Mouse (Mus musculus) embryonic facial prominence, embryonic 10.5 days (tissue): ENCODE measurements at regions not wholly inside any gene's neighbourhood (a gene's known extent, or its start where the extent isn't known, plus 50 kb on each side); places are given as distances from the start of the nearest gene placed in this dataset.
A peak's percentile ranks its signal among the peaks of the same experiment; 100 is the strongest.

Source experiments
- DNase-seq: peaks from one replicate; pipeline ENCODE4 v3.0.0-alpha.2; 2017; ENCODE audit warnings: low spot score
- H3K27ac ChIP-seq: fragments of 300-500 bp; sonication (generic); replicated peaks from 2 replicates; pipeline ENCODE4 v1.5.1; 2016; ENCODE audit warnings: mild to moderate bottlenecking
- H3K27me3 ChIP-seq: fragments of 300-500 bp; sonication (generic); replicated peaks from 2 replicates; pipeline ENCODE4 v1.6.1; 2016; ENCODE audit warnings: low read depth, mild to moderate bottlenecking; ENCODE audit not compliant: poor library complexity, severe bottlenecking
- H3K36me3 ChIP-seq: fragments of 300-500 bp; sonication (generic); replicated peaks from 2 replicates; pipeline ENCODE4 v1.6.1; 2016; ENCODE audit warnings: mild to moderate bottlenecking, moderate library complexity
- H3K4me1 ChIP-seq: fragments of 300-500 bp; sonication (generic); 2 replicates; pipeline ENCODE4 v1.6.1; 2016
- H3K4me3 ChIP-seq: fragments of 300-500 bp; sonication (generic); 2 replicates; pipeline ENCODE4 v1.5.1; 2016; ENCODE audit warnings: mild to moderate bottlenecking, moderate library complexity
- H3K9me3 ChIP-seq: fragments of 300-500 bp; sonication (generic); 2 replicates; pipeline ENCODE4 v1.6.1; 2016; ENCODE audit warnings: mild to moderate bottlenecking
- WGBS: fragments of 180-500 bp; shearing (Covaris S2); methylation state at CpG from one replicate; pipeline ENCODE4 v1.1.7; 2016; 5-methylcytosine and 5-hydroxymethylcytosine counted together

DNA sequence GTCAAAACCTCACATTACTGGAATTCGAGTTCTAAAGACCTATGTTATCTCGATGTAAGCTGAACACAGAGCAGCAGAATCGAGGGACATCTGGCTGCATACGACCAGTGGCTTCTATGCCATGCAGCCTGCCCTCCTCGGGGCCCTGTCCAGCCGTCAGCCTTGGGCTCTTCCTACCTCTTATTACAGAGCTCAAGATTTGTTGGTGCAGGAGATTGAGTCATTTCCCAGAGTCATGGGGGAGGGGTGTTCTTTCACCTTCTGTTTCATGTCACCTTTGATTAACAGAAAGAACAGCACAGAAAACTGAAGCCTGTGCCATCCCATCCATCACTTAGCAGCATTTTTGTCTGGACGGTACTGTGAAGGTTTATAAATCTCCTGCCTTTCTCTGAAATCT lies 52.1 kb downstream of the Sst start:
- H3K9me3 ChIP-seq: no peaks in the 10 kb centered on the region
- no peaks in the 10 kb centered on the region for H3K36me3 ChIP-seq
- H3K4me1 ChIP-seq: peaks cover 10% of the 10 kb centered on the region; the same call in 1 of the 2 replicates
- H3K27me3 ChIP-seq: no peaks in the 10 kb centered on the region; the same call in 1 of the 2 replicates
- peak; percentile 9 for DNase-seq
- H3K4me3 ChIP-seq: no peak overlapping the region
- 63% methylated on average over 7 of the region's 7 CpGs for WGBS
- no peak overlapping the region for H3K27ac ChIP-seq

DNA sequence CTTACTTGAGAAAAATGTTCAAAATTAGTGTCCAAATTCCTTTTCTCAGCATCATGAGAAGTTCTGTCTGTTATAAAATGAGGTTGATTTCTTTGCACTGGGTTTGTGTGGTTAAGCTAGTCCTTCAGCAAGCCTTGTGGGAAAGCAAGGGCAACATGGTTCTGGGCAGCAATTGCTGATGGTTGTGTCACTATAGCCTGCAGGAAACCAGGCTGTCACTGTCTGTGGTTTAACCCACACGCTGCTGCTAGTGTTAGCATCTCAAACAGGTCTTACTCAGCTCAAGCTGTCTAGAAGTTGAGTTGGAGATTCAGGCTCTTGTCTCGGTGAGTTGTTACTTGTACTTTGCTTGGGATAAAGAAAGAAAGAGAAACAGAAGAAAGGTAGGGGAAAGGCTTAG lies 52.6 kb downstream of the Sst start:
- no peak for DNase-seq
- no peaks in the 10 kb centered on the region; the same call in 1 of the 2 replicates for H3K27me3 ChIP-seq
- H3K27ac ChIP-seq: no peak overlapping the region
- no peaks in the 10 kb centered on the region for H3K9me3 ChIP-seq
- 83% methylated on average over 2 of the region's 2 CpGs for WGBS
- no peaks in the 10 kb centered on the region for H3K36me3 ChIP-seq
- H3K4me1 ChIP-seq: peaks cover 15% of the 10 kb centered on the region
- no peak overlapping the region for H3K4me3 ChIP-seq

DNA sequence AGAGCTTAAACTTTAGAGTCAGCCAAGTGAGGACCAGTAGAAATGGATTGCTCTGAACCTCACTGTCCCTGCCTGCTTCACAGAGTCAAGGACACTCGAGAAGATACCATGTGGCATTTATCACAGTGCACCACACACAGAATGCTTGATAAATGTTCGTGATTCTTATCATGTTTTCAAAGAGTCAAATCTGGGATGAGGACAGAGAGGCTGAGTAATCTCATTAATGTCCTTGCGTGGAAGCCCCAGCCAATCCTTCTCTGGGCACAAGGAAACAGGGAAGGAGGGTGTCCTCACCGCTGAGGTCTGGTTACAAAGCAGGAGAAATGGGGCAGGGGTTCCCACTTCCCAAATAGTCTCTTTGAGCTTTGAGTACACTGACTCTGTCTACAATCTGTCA lies 55.8 kb downstream of the Sst start:
- Histone ChIP-seq H3K27me3 (no peaks in the 10 kb centered on the region), H3K4me1 (peaks cover 23% of the 10 kb centered on the region), H3K36me3 (no peaks in the 10 kb centered on the region), H3K4me3 (no peak overlapping the region), H3K27ac (no peak overlapping the region), H3K9me3 (no peaks in the 10 kb centered on the region)
- no peak for DNase-seq
- 74% methylated on average over 4 of the region's 4 CpGs for WGBS

DNA sequence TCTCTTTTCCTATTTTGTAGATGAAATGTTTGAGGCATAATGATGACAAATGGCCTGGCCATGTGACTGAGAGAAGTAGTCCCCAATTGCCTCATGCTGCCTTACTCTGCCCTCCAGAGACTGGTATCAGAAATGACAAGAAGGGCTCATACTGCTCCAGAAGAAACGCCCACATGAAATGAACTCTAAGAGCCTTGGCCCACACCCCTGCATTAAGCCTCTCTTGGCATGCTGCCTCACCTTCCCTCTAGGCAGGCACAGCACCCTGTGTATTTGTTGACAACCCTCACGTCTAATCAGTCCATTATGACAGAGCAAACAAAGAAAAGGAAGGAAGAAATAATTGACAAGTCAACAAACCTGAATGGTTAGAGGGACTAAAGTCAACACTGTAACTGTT lies 57.2 kb downstream of the Sst start:
- Histone ChIP-seq H3K4me3 (no peak overlapping the region), H3K27me3 (no peaks in the 10 kb centered on the region), H3K4me1 (peaks cover 22% of the 10 kb centered on the region), H3K27ac (no peak overlapping the region), H3K9me3 (peaks cover 7% of the 10 kb centered on the region; the same call in 1 of the 2 replicates), H3K36me3 (no peaks in the 10 kb centered on the region)
- WGBS: 58% methylated on average over 2 of the region's 2 CpGs
- DNase-seq: no peak

DNA sequence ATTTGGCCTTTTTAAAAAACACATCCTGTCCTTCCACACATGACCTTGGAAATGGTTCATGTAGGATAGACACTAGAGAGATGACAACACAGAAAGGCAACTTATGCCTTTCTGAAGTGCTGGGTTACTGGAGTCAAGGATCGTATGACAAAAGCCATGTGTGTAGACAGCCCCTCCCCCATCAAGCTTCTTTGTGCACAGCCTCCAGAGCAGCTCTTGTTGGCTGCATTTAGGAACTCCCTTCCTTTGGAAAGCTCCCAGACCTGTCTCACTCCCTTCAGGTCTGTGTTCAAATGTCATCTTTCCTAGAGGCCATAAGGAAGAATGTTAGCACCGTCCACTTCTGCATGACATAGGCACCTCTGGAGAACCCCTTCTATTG lies 57.7 kb downstream of the Sst start:
- WGBS: 68% methylated on average over 2 of the region's 2 CpGs
- Histone ChIP-seq H3K4me1 (peaks cover 16% of the 10 kb centered on the region), H3K27me3 (no peaks in the 10 kb centered on the region), H3K9me3 (peaks cover 7% of the 10 kb centered on the region; the same call in 1 of the 2 replicates), H3K27ac (no peak overlapping the region), H3K4me3 (no peak overlapping the region), H3K36me3 (no peaks in the 10 kb centered on the region)
- peak; percentile 28 for DNase-seq

DNA sequence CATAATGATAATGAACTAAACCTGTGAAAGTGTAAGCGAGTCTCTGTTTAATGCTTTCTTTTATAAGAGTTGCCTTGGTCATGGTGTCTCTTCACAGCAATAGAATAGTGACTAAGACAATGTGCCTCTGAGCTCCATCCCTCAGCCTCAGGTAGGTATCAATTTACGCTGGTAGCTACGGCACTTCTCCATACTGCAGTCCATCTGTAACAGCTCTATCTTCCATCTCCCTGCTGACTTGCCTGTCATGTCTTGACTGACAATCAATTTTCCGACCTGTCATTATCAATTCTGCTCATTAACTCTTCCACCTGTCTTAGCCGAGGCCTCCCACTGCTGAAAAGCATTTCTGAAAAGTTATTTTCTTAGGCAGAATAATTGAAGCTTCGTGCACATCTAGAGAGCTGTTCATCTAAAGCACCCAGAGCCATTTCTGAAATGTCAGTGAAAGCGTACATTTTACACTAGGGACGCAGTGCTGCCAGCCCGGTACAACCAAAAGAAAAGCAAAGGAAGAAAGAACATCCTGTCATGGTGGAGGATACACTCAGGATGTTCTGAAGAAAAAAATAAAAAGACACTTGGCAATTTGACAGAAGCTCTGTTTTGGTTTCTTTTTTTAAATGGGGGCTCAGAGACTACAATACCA lies 58.2 kb downstream of the Sst start:
- DNase-seq: no peak
- WGBS: 77% methylated on average over 9 of the region's 9 CpGs
- Histone ChIP-seq H3K9me3 (peaks cover 7% of the 10 kb centered on the region; the same call in 1 of the 2 replicates), H3K27me3 (no peaks in the 10 kb centered on the region), H3K4me3 (no peak overlapping the region), H3K36me3 (no peaks in the 10 kb centered on the region), H3K4me1 (peaks cover 14% of the 10 kb centered on the region), H3K27ac (no peak overlapping the region)

DNA sequence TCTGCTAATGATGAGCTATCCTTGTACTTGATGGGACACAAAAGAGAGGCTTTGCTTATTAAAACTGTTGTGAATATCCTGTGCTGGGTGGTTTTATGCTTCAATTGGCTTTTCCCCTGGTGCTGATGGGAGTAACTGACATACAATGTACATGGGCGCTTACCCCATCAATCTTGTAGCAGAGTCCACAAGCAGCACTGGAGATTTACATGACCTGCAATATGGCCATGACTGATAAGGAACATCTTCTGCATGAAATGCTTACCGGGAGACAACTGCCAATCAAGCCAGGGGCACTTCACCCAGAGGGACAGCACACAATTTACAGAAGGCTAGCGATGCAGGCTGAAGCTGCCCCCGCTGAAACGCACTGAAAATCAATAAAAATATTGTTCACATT lies 65.1 kb downstream of the Sst start:
- no peaks in the 10 kb centered on the region for H3K4me1 ChIP-seq
- 91% methylated on average over 5 of the region's 5 CpGs for WGBS
- H3K27me3 ChIP-seq: no peaks in the 10 kb centered on the region
- H3K36me3 ChIP-seq: no peaks in the 10 kb centered on the region
- DNase-seq: no peak
- H3K9me3 ChIP-seq: peaks cover 7% of the 10 kb centered on the region; the same call in 1 of the 2 replicates
- H3K27ac ChIP-seq: no peak overlapping the region
- H3K4me3 ChIP-seq: no peak overlapping the region

DNA sequence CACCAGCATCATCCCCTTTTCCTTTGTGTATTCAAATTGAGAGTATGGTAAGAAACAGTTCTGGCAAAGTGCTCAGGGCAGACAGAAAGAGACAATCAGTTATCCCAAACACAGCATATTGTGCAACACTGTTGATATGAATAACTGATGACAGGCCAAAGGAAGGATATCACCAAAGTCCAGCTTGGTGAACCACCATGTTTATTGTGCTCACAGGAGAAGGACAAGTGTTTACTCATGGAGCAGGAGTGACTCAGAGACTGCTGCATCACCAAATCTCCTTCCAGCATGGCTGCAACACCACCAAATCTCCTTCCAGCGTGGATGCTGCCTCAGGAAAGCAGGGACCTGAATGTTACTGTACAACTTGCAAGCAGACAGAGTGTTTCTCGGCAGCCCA lies 105.5 kb downstream of the Sst start:
- H3K4me3 ChIP-seq: no peak overlapping the region
- no peaks in the 10 kb centered on the region for H3K36me3 ChIP-seq
- WGBS: 78% methylated on average over 2 of the region's 2 CpGs
- DNase-seq: no peak
- no peaks in the 10 kb centered on the region for H3K4me1 ChIP-seq
- H3K27ac ChIP-seq: no peak overlapping the region
- H3K27me3 ChIP-seq: no peaks in the 10 kb centered on the region
- no peaks in the 10 kb centered on the region for H3K9me3 ChIP-seq

DNA sequence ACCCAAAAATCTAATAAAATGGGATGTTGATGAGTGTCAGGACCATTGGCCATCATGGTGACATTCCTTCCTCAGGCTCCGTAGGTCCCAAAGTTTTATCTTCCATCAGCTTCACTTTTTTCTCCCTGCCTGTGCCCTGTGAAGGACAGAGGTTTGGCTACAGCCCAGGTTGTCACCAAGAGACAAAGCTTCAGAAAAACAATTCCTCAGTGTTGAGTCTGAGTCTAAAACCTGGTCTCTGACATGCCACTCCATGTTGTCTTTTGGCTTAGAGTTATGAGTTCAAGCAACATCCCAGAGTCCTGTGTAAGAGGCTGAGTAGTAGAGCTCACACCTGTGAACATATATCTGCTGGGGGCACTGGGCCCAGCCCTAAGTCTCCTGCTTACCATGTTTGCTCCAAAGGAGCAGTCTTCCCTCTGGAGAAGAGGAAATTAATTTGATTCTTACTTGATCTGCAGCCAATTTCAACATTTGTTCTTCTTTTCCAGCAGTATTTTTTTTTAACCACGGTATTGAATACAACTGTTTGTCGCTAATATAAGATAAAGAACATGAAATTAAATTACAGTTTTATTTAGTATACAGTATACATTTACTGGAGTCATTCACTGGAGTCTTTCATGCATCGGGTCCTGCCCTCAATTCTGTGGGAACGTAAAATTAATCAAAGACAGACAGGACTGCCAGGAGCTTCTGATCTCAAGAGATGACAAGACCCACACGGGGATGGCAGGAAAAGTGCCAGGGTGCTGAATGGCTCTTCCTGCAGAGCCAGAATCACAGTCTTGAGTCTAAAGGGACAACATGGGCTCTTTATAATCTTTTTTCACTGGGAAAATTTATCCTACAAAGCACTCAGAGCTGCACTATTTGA lies 106.5 kb downstream of the Sst start:
- WGBS: 72% methylated on average over 6 of the region's 6 CpGs
- H3K4me3 ChIP-seq: no peak overlapping the region
- no peak overlapping the region for H3K27ac ChIP-seq
- H3K9me3 ChIP-seq: no peaks in the 10 kb centered on the region
- no peak for DNase-seq
- no peaks in the 10 kb centered on the region for H3K36me3 ChIP-seq
- no peaks in the 10 kb centered on the region for H3K27me3 ChIP-seq
- H3K4me1 ChIP-seq: no peaks in the 10 kb centered on the region

DNA sequence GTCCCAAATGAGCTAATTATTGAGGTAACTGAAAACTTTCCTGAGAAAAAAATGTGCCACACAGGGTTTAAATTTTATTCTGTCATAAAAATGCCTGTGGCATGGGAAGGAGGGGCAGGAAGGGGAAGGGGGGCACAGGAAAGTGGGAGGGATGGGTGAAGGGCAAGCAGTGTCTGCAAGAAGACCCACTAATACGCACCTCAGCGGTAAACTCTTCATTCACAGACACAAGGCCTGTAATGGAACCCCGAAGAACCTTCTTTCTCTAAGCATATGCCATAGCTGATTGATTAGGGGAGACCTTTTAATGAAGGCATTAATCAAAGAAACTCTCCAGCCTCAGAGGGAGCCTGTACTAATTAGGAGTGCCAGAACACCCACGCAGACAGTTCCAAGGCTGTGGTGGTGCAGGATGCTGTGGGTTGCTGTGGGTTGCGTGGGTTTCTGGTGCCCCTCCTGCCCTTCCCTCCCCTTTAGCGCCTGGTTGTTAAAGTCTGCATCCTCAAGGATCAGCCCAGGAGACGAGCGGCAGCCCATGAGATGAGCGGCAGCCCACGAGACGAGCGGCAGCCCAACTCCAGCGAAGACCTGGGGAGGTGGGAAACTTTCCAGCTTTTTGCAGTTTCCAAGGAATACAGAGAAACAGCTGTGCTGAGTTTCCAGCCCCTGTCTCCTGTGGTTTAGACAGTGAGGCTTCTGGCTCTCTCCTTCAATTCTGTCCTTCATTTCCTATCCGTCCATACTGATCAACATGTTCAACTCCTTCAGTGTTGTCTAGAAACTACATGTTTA lies 110.1 kb downstream of the Sst start:
- no peak overlapping the region for H3K27ac ChIP-seq
- no peak for DNase-seq
- WGBS: 84% methylated on average over 14 of the region's 14 CpGs

DNA sequence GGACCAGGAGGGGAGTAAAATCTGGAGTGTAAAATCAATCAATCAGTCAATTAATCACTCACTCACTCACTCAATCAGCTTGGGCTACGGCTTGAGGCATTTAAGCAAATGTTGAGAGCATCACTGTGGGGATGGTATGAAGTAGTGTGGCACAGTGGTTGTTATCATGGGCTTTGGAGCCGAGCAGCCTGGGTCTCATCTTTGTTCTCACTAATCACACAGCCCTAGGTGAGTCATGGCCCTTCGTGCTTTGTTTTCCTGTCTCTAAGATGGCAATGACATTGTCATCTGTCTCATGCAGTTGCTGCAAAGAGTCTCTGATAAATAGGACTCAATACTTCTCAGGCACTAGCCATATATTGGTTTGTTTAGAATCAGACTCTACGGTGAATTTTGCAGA lies 112.9 kb downstream of the Sst start:
- H3K4me3 ChIP-seq: no peak overlapping the region
- H3K4me1 ChIP-seq: peaks cover 5% of the 10 kb centered on the region
- H3K9me3 ChIP-seq: no peaks in the 10 kb centered on the region
- no peaks in the 10 kb centered on the region for H3K27me3 ChIP-seq
- WGBS: 85% methylated on average over 4 of the region's 4 CpGs
- DNase-seq: no peak
- no peak overlapping the region for H3K27ac ChIP-seq
- no peaks in the 10 kb centered on the region for H3K36me3 ChIP-seq

More for the DNA sequence above, 110.1 kb downstream of the Sst start:
- H3K9me3 ChIP-seq: no peaks in the 10 kb centered on the region
- H3K36me3 ChIP-seq: no peaks in the 10 kb centered on the region
- H3K4me3 ChIP-seq: no peak overlapping the region
- peaks cover 5% of the 10 kb centered on the region for H3K4me1 ChIP-seq
- H3K27me3 ChIP-seq: no peaks in the 10 kb centered on the region

DNA sequence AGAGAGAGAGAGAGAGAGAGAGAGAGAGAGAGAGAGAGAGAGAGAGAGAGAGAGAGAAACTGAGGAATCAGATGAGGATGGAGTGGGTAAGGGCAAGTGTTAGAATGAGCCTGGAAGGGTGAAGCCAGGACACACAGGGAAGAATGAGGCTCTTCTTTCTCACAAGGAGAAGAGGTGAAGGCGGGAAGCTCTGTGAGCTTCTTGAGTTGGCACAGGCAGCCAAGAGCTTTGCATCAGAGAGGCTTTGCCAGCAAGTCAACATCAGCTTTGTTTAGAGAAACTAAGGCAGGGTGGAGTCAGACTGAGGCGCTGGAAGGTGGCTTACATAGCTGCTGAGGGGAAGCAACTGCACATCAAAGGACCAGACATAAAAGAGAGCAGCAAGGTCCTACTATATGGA lies 113.7 kb downstream of the Sst start:
- peaks cover 5% of the 10 kb centered on the region for H3K4me1 ChIP-seq
- DNase-seq: no peak
- 48% methylated on average over 2 of the region's 2 CpGs for WGBS
- H3K27me3 ChIP-seq: no peaks in the 10 kb centered on the region
- H3K4me3 ChIP-seq: no peak overlapping the region
- H3K36me3 ChIP-seq: no peaks in the 10 kb centered on the region
- no peaks in the 10 kb centered on the region for H3K9me3 ChIP-seq
- H3K27ac ChIP-seq: no peak overlapping the region
